Mouse (Mus musculus): ENCODE measurements around the gene Zbtb20. TPM values are rescaled to one million over a fixed set of nuclear protein-coding genes. Genes with fewer than 3 reads are reported as not detected.

The Zbtb20 gene
- polyA plus RNA-seq, 1 experiment from 2014 or later = 21.8 TPM

GRCm38 (mm10) chr16:43604399-43605013 is 728.8 kb downstream of the Zbtb20 start:
- H3K4me1 ChIP-seq (replicated peaks; ENCODE audit: control insufficient read depth, insufficient read depth, low read length) = no peaks in the 10 kb centered on the region
- H3K4me2 ChIP-seq (ENCODE audit: low read depth, low read length) = no peak overlapping the region
- no peaks in the 10 kb centered on the region; the same call in 1 of the 2 replicates for H3K36me3 ChIP-seq (ENCODE audit: control insufficient read depth, insufficient read depth, low read length)
- H3K9ac ChIP-seq (ENCODE audit: low read length) = no peak overlapping the region
- whole genome bisulfite sequencing = 27% methylated on average over 4 of the region's 4 CpGs
- H3K9me3 ChIP-seq (ENCODE audit: control insufficient read depth, low read length) = no peaks in the 10 kb centered on the region
- H3K4me3 ChIP-seq (ENCODE audit: low read length) = no peak overlapping the region
- no peak overlapping the region for H3K27ac ChIP-seq (ENCODE audit: low read length)
- ATAC-seq (ENCODE audit: low read depth) = no peak
- H3K27me3 ChIP-seq (ENCODE audit: control insufficient read depth, insufficient read depth, low read depth, low read length) = no peaks in the 10 kb centered on the region

DNA sequence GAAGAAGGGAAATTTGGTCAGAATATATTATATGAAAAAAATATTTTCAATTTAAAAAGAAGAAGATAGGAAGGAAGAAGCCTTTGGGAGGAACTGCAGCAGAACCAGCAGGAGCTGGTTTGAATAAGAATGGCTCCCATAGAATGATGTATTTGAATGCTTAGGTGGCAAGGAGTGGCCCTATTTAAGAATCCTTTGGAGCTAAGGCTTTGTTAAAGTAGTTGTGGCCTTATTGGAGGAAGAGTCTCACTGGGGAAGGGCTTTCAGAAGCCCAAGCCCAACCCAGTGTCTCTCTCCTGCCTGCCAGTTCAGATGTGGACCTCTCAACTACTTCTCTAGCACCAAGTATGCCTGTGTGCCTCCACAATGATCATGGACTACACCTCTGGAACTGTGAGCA is 731.4 kb downstream of the Zbtb20 start:
- H3K4me1 ChIP-seq (replicated peaks; ENCODE audit: control insufficient read depth, insufficient read depth, low read length) = no peaks in the 10 kb centered on the region
- H3K9ac ChIP-seq (ENCODE audit: low read length) = no peak overlapping the region
- H3K4me3 ChIP-seq (ENCODE audit: low read length) = no peak overlapping the region
- ATAC-seq (ENCODE audit: low read depth) = no peak
- no peak overlapping the region for H3K4me2 ChIP-seq (ENCODE audit: low read depth, low read length)
- no peaks in the 10 kb centered on the region for H3K27me3 ChIP-seq (ENCODE audit: control insufficient read depth, insufficient read depth, low read depth, low read length)
- no peak overlapping the region for H3K27ac ChIP-seq (ENCODE audit: low read length)
- no peaks in the 10 kb centered on the region for H3K9me3 ChIP-seq (ENCODE audit: control insufficient read depth, low read length)
- H3K36me3 ChIP-seq (ENCODE audit: control insufficient read depth, insufficient read depth, low read length) = peaks cover 4% of the 10 kb centered on the region; the same call in 1 of the 2 replicates

GRCm38 (mm10) chr16:43608066-43608465 is 732.4 kb downstream of the Zbtb20 start:
- no peaks in the 10 kb centered on the region for H3K9me3 ChIP-seq (ENCODE audit: control insufficient read depth, low read length)
- no peak overlapping the region for H3K27ac ChIP-seq (ENCODE audit: low read length)
- no peak for ATAC-seq (ENCODE audit: low read depth)
- H3K4me1 ChIP-seq (replicated peaks; ENCODE audit: control insufficient read depth, insufficient read depth, low read length) = no peaks in the 10 kb centered on the region
- no peak overlapping the region for H3K4me3 ChIP-seq (ENCODE audit: low read length)
- H3K9ac ChIP-seq (ENCODE audit: low read length) = no peak overlapping the region
- H3K4me2 ChIP-seq (ENCODE audit: low read depth, low read length) = no peak overlapping the region
- H3K36me3 ChIP-seq (ENCODE audit: control insufficient read depth, insufficient read depth, low read length) = peaks cover 4% of the 10 kb centered on the region; the same call in 1 of the 2 replicates
- H3K27me3 ChIP-seq (ENCODE audit: control insufficient read depth, insufficient read depth, low read depth, low read length) = no peaks in the 10 kb centered on the region

GRCm38 (mm10) chr16:43610375-43610774 is 734.7 kb downstream of the Zbtb20 start:
- Histone ChIP-seq H3K9me3 (ENCODE audit: control insufficient read depth, low read length) (no peaks in the 10 kb centered on the region), H3K27ac (ENCODE audit: low read length) (no peak overlapping the region), H3K27me3 (ENCODE audit: control insufficient read depth, insufficient read depth, low read depth, low read length) (no peaks in the 10 kb centered on the region), H3K36me3 (ENCODE audit: control insufficient read depth, insufficient read depth, low read length) (peaks cover 4% of the 10 kb centered on the region; the same call in 1 of the 2 replicates), H3K4me3 (ENCODE audit: low read length) (no peak overlapping the region), H3K9ac (ENCODE audit: low read length) (no peak overlapping the region), H3K4me1 (replicated peaks; ENCODE audit: control insufficient read depth, insufficient read depth, low read length) (no peaks in the 10 kb centered on the region), H3K4me2 (ENCODE audit: low read depth, low read length) (no peak overlapping the region)
- WGBS = 84% methylated on average over 10 of the region's 10 CpGs
- no peak for ATAC-seq (ENCODE audit: low read depth)

DNA sequence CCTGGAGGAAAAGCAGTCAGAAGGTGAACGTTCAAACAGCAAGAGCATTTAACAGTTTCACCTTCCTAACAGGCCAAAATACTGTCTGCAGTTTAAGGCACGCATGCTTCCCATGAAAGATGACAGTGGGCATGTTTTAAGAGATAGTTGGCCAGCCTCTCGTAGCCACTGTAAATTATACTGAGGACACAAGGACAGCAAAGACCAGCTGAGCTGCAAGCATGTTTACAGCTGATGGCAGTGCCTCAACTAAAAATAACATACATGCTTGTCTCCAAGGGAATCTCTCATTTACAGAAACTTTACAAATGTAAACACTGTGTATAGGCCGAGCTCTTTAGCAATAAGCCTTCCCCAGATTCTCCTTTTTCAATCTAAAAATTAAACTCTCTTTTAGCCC is 740.7 kb downstream of the Zbtb20 start:
- WGBS = 41% methylated on average over 4 of the region's 4 CpGs
- Histone ChIP-seq H3K36me3 (ENCODE audit: control insufficient read depth, insufficient read depth, low read length) (no peaks in the 10 kb centered on the region), H3K27ac (ENCODE audit: low read length) (peak overlapping the region; percentile 2; the same call in 1 of the 2 replicates), H3K9me3 (ENCODE audit: control insufficient read depth, low read length) (no peaks in the 10 kb centered on the region), H3K4me2 (ENCODE audit: low read depth, low read length) (no peak overlapping the region), H3K4me1 (replicated peaks; ENCODE audit: control insufficient read depth, insufficient read depth, low read length) (0 out of 2 replicates have a peak, but pooled peaks cover 4% of the 10 kb centered on the region), H3K27me3 (ENCODE audit: control insufficient read depth, insufficient read depth, low read depth, low read length) (no peaks in the 10 kb centered on the region), H3K9ac (ENCODE audit: low read length) (no peak overlapping the region), H3K4me3 (ENCODE audit: low read length) (no peak overlapping the region)
- ATAC-seq (ENCODE audit: low read depth) = peak; percentile 70; the same call in 1 of the 2 replicates

- no peak overlapping the region for H3K4me3 ChIP-seq (ENCODE audit: low read length)
- no peak for ATAC-seq (ENCODE audit: low read depth)
- H3K4me1 ChIP-seq (replicated peaks; ENCODE audit: control insufficient read depth, insufficient read depth, low read length) = 0 out of 2 replicates have a peak, but pooled peaks cover 4% of the 10 kb centered on the region
- no peak overlapping the region for H3K27ac ChIP-seq (ENCODE audit: low read length)
- H3K4me2 ChIP-seq (ENCODE audit: low read depth, low read length) = no peak overlapping the region
- WGBS = 79% methylated on average over 6 of the region's 6 CpGs
- no peak overlapping the region for H3K9ac ChIP-seq (ENCODE audit: low read length)
- no peaks in the 10 kb centered on the region for H3K27me3 ChIP-seq (ENCODE audit: control insufficient read depth, insufficient read depth, low read depth, low read length)
- no peaks in the 10 kb centered on the region for H3K36me3 ChIP-seq (ENCODE audit: control insufficient read depth, insufficient read depth, low read length)
- H3K9me3 ChIP-seq (ENCODE audit: control insufficient read depth, low read length) = no peaks in the 10 kb centered on the region
These were observed 741.7 kb downstream of the Zbtb20 start for GRCm38 (mm10) chr16:43617346-43617745.

GRCm38 (mm10) chr16:43618286-43618685 is 742.6 kb downstream of the Zbtb20 start:
- 83% methylated on average over 23 of the region's 23 CpGs for WGBS
- no peak for ATAC-seq (ENCODE audit: low read depth)
- Histone ChIP-seq H3K4me2 (ENCODE audit: low read depth, low read length) (no peak overlapping the region), H3K36me3 (ENCODE audit: control insufficient read depth, insufficient read depth, low read length) (no peaks in the 10 kb centered on the region), H3K27ac (ENCODE audit: low read length) (no peak overlapping the region), H3K27me3 (ENCODE audit: control insufficient read depth, insufficient read depth, low read depth, low read length) (no peaks in the 10 kb centered on the region), H3K9me3 (ENCODE audit: control insufficient read depth, low read length) (no peaks in the 10 kb centered on the region), H3K9ac (ENCODE audit: low read length) (no peak overlapping the region), H3K4me3 (ENCODE audit: low read length) (no peak overlapping the region), H3K4me1 (replicated peaks; ENCODE audit: control insufficient read depth, insufficient read depth, low read length) (0 out of 2 replicates have a peak, but pooled peaks cover 4% of the 10 kb centered on the region)

DNA sequence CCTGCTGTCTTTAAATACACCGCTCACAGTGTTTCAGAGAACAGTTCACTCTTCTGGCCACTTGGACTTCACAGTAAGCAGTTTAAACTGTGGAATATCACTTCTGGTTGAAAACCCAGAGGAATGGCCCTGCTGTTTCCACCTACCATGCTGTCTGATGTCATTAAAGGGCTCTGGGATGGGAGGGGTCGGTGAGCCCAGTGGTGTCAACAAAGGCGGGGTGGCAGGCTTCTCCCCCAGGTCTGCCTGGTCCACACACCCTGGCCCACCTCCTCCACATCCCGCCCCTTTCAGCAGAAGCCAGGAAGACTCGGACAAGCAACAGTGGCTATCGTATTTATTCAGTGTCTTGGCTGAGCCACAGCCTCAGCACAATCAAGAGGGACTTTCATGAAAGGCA is 743.6 kb downstream of the Zbtb20 start:
- Histone ChIP-seq H3K9ac (ENCODE audit: low read length) (no peak overlapping the region), H3K27me3 (ENCODE audit: control insufficient read depth, insufficient read depth, low read depth, low read length) (no peaks in the 10 kb centered on the region), H3K36me3 (ENCODE audit: control insufficient read depth, insufficient read depth, low read length) (no peaks in the 10 kb centered on the region), H3K4me2 (ENCODE audit: low read depth, low read length) (no peak overlapping the region), H3K4me3 (ENCODE audit: low read length) (no peak overlapping the region), H3K4me1 (replicated peaks; ENCODE audit: control insufficient read depth, insufficient read depth, low read length) (0 out of 2 replicates have a peak, but pooled peaks cover 4% of the 10 kb centered on the region), H3K9me3 (ENCODE audit: control insufficient read depth, low read length) (no peaks in the 10 kb centered on the region), H3K27ac (ENCODE audit: low read length) (no peak overlapping the region)
- 44% methylated on average over 6 of the region's 6 CpGs for WGBS
- ATAC-seq (ENCODE audit: low read depth) = no peak

- H3K27ac ChIP-seq (ENCODE audit: low read length) = no peak overlapping the region
- 30% methylated on average over 2 of the region's 2 CpGs for WGBS
- no peak overlapping the region for H3K4me2 ChIP-seq (ENCODE audit: low read depth, low read length)
- no peaks in the 10 kb centered on the region for H3K27me3 ChIP-seq (ENCODE audit: control insufficient read depth, insufficient read depth, low read depth, low read length)
- H3K36me3 ChIP-seq (ENCODE audit: control insufficient read depth, insufficient read depth, low read length) = no peaks in the 10 kb centered on the region
- H3K4me3 ChIP-seq (ENCODE audit: low read length) = no peak overlapping the region
- H3K4me1 ChIP-seq (replicated peaks; ENCODE audit: control insufficient read depth, insufficient read depth, low read length) = 0 out of 2 replicates have a peak, but pooled peaks cover 4% of the 10 kb centered on the region
- H3K9me3 ChIP-seq (ENCODE audit: control insufficient read depth, low read length) = no peaks in the 10 kb centered on the region
- no peak for ATAC-seq (ENCODE audit: low read depth)
- H3K9ac ChIP-seq (ENCODE audit: low read length) = no peak overlapping the region
These were observed 744.7 kb downstream of the Zbtb20 start for GRCm38 (mm10) chr16:43620359-43620758.

Measured in lung, embryonic 16.5 days (tissue).